Mouse (Mus musculus) ES-E14 (cell line): ENCODE measurements at regions not wholly inside any gene's neighbourhood (a gene's known extent, or its start where the extent isn't known, plus 50 kb on each side); places are given as distances from the start of the nearest gene placed in this dataset.

Source experiments
- DNase-seq: peaks from one replicate; pipeline ENCODE4 v3.0.0-alpha.2; 2013; ENCODE audit warnings: low read depth, low spot score
- H3K27ac ChIP-seq: 2 replicates; pipeline ENCODE4 v1.5.1; 2012; ENCODE audit warnings: low read depth, mild to moderate bottlenecking, low read length, moderate library complexity, mixed read lengths; ENCODE audit not compliant: poor library complexity, insufficient read depth, severe bottlenecking
- H3K36me3 ChIP-seq: 2 replicates; pipeline ENCODE4 v1.6.1; 2012; ENCODE audit warnings: mild to moderate bottlenecking, low read length, moderate library complexity, mixed read lengths; ENCODE audit not compliant: control insufficient read depth, poor library complexity, insufficient read depth, severe bottlenecking
- H3K4me1 ChIP-seq, 2 experiments: fragments of 150-350 bp in 1 of 2; sonication (generic) in 1 of 2; 2 replicates each; pipeline ENCODE4 v1.6.1; 2012; ENCODE audit warnings: low read length in 2 of 2, mild to moderate bottlenecking in 1 of 2, mixed read lengths in 1 of 2; ENCODE audit not compliant: control insufficient read depth in 2 of 2, insufficient read depth in 2 of 2, poor library complexity in 1 of 2
- H3K4me3 ChIP-seq, 2 experiments: fragments of 150-350 bp in 1 of 2; sonication (generic) in 1 of 2; 2 replicates each; pipeline ENCODE4 v1.5.1; 2012; ENCODE audit warnings: low read length in 2 of 2, low read depth in 1 of 2, mild to moderate bottlenecking in 1 of 2, mixed read lengths in 1 of 2; ENCODE audit not compliant: insufficient read depth in 1 of 2, poor library complexity in 1 of 2, severe bottlenecking in 1 of 2
- H3K9ac ChIP-seq: 2 replicates; pipeline ENCODE4 v1.6.1; 2012; ENCODE audit warnings: low read depth, mild to moderate bottlenecking, low read length, mixed read lengths; ENCODE audit not compliant: poor library complexity, insufficient read depth, severe bottlenecking
- H3K9me3 ChIP-seq: fragments of 150-350 bp; sonication (generic); 2 replicates; pipeline ENCODE4 v1.6.1; 2012; ENCODE audit warnings: low read depth, mild to moderate bottlenecking, low read length; ENCODE audit not compliant: control insufficient read depth, insufficient read depth
- CHD2 ChIP-seq: IDR thresholded peaks from 2 replicates; pipeline ENCODE4 v1.6.1; 2014; ENCODE audit warnings: mild to moderate bottlenecking, low read depth, low read length, inconsistent platforms
- HCFC1 ChIP-seq: IDR thresholded peaks from 2 replicates; pipeline ENCODE4 v1.6.1; 2012; ENCODE audit warnings: low read length, inconsistent platforms, borderline replicate concordance; ENCODE audit not compliant: insufficient read depth
- MAFK ChIP-seq: IDR thresholded peaks from 2 replicates; pipeline ENCODE4 v1.6.1; 2014; ENCODE audit warnings: mild to moderate bottlenecking, low read depth, low read length, inconsistent platforms; ENCODE audit not compliant: insufficient read depth
- ZC3H11A ChIP-seq: IDR thresholded peaks from 2 replicates; pipeline ENCODE4 v1.6.1; 2012; ENCODE audit warnings: low read depth, mild to moderate bottlenecking, inconsistent platforms, low read length, borderline replicate concordance
- ZNF384 ChIP-seq: IDR thresholded peaks from 2 replicates; pipeline ENCODE4 v1.6.1; 2012; ENCODE audit warnings: low read depth, low read length, inconsistent platforms
- in situ Hi-C, 2 experiments: fragments of 600-800 bp; cut with MboI; formaldehyde crosslinking; loops; one replicate each; pipeline ENCODE4 v1.15.1; 2025; ENCODE audit warnings: low sequenced_read_pairs in 2 of 2, inconsistent platforms in 1 of 2; ENCODE audit not compliant: unreplicated experiment in 2 of 2

DNA sequence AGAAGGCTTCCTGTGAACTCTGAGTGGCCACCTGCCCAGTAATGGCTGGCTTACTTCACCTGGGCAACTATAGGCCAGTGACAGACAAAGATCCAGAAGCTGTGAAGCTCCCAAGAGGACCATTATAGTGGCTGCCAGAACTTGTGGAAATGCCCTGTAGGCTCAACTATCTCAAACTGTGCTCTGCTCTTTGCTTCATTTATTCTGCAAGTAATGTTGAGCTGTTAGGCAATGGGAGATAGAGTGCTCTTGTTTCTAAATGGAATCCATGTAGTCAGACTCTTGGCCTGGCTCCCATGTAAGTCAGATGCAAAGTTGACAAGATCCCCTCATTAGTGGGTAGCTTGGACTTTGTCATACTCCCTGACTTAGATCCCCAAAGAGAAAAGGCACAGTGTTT is 247.3 kb downstream of the Irx2 start:
- TF ChIP-seq CHD2 (no peak), ZNF384 (no peak), MAFK (no peak), HCFC1 (no peak), ZC3H11A (no peak)
- Histone ChIP-seq H3K4me1 (no peaks in the 10 kb centered on the region), H3K4me3 (no peak overlapping the region), H3K9ac (no peak overlapping the region), H3K27ac (no peak overlapping the region), H3K36me3 (no peaks in the 10 kb centered on the region), H3K9me3 (no peaks in the 10 kb centered on the region)
- in situ Hi-C loops: no loop called here
- no peak for DNase-seq

DNA sequence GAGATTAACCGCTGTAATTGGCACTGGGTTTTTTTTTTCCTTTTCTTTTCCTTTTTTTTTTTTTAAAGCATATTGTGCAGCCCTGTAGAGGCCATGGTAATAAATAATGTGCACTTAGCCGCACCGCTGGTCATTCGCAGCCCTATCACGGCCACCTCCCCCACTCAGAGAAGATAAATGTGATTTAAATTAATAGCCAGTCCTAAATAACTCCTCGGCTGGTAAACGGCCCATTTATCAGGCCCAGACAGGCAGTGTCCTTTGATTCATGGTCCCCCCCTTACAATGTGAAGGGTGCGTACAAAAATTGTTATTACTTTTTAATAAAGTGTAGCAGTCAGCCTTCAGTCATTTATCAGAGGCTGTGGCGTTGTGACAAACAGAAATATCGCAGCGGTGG is 266.4 kb downstream of the Irx2 start:
- Histone ChIP-seq H3K36me3 (no peaks in the 10 kb centered on the region), H3K9ac (no peak overlapping the region), H3K27ac (no peak overlapping the region), H3K4me1 (no peaks in the 10 kb centered on the region), H3K4me3 (no peak overlapping the region), H3K9me3 (no peaks in the 10 kb centered on the region)
- no peak for TF ChIP-seq MAFK
- no peak for TF ChIP-seq CHD2
- TF ChIP-seq ZNF384: no peak
- no peak for TF ChIP-seq ZC3H11A
- TF ChIP-seq HCFC1: no peak
- DNase-seq: no peak
- in situ Hi-C loops: no loop called here

DNA sequence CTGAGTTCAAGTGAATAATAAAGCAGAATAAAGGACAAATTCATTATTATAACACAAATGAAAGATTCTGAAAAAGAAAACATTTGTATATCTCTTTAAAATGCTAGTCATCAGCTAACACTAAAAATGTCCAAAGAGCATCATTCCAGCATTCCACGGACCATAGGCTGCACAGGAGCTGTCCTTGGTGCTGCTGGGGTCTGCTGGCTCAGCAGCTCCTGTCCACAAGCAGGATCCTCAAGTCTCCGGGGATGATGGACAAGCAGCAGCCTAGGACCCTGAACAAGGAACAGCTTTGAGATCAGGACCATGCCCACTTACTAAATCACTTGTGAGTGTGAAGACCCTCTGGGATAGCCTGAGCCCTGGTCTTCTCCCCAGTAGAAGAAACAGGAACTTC is 274.0 kb downstream of the Irx2 start:
- no peak overlapping the region for H3K27ac ChIP-seq
- H3K9ac ChIP-seq: no peak overlapping the region
- no peaks in the 10 kb centered on the region for H3K36me3 ChIP-seq
- H3K9me3 ChIP-seq: no peaks in the 10 kb centered on the region
- peak; percentile 43 for DNase-seq
- H3K4me1 ChIP-seq: no peaks in the 10 kb centered on the region
- in situ Hi-C loops: no loop called here
- H3K4me3 ChIP-seq: no peak overlapping the region
- TF ChIP-seq HCFC1 (no peak), ZNF384 (no peak), MAFK (peak; percentile 85), ZC3H11A (no peak), CHD2 (no peak)

DNA sequence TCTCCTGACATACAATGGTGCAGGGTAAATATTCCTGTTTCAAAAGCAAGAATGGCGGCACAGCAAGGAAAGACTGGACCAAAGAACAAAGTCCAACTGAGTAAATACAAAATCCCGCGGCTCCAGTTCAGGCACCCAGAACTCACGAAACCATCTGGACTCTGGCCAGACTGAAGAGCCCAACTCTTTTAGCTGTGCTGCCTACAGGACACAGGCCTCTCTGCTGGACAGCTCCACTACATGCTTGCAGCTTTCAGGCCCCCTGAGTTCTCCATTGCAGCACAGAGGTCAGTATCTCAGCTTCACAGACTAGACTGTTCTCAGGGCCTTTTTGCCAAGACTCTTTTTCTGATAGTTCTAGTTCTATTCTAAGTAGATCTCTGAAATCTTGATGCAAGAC is 290.3 kb downstream of the Irx2 start:
- no peaks in the 10 kb centered on the region for H3K36me3 ChIP-seq
- TF ChIP-seq HCFC1 (no peak), MAFK (no peak), CHD2 (no peak), ZC3H11A (no peak), ZNF384 (no peak)
- H3K4me1 ChIP-seq: no peaks in the 10 kb centered on the region
- H3K4me3 ChIP-seq: no peak overlapping the region
- H3K9me3 ChIP-seq: no peaks in the 10 kb centered on the region
- H3K9ac ChIP-seq: no peak overlapping the region
- DNase-seq: no peak
- in situ Hi-C loops: no loop called here
- H3K27ac ChIP-seq: no peak overlapping the region

DNA sequence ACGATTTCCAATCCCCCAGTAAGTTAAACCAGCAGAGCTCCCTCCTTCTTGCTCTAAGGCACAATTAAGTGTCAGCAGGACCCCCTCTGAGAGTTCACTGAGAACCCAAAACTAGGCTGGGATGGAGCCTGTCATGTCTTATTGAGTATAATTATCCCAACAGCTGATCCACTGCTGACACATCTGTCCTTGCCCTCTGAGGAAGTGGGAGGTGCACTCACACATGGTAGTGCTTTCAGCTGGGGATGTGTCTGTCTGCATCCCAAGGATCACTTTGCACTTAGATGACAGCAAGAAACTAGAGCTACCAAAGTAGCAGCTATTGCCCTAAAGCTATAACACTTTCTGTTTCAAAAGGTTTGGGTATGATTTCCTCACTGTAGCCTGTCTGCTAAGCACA is 291.7 kb downstream of the Irx2 start:
- no peaks in the 10 kb centered on the region for H3K36me3 ChIP-seq
- H3K4me1 ChIP-seq: no peaks in the 10 kb centered on the region
- TF ChIP-seq HCFC1 (no peak), ZC3H11A (no peak), MAFK (no peak), ZNF384 (no peak), CHD2 (no peak)
- no peak overlapping the region for H3K27ac ChIP-seq
- no peak overlapping the region for H3K9ac ChIP-seq
- DNase-seq: no peak
- H3K9me3 ChIP-seq: no peaks in the 10 kb centered on the region
- no peak overlapping the region for H3K4me3 ChIP-seq
- in situ Hi-C loops: no loop called here
